ENCODE assay signal across 9 mouse cellular contexts in genomic region chr5:136555703-136556102, GRCm38 (mm10). TPM values are rescaled to one million over a fixed set of nuclear protein-coding genes. Genes with fewer than 3 reads are reported as not detected.
A peak's percentile ranks its signal among the peaks of the same experiment; 100 is the strongest.
DNase-seq lines count a peak whose midpoint lies in the region; ATAC-seq lines count a peak whose summit lies in the region.
"Had no signal": no experiment of that assay in that cellular context is flagged by ENCODE, and none has a peak within 500 bp of the region (broad histone marks: within the 10 kb centered on the region; RNA-seq: fewer than 3 reads in every experiment).

No protein-coding gene starts in this region.

- no peaks in the 10 kb centered on the region for H3K9me3 ChIP-seq in midbrain, embryonic 16.5 days (replicated peaks; ENCODE audit: control insufficient read depth, low read length, poor library complexity, severe bottlenecking)
- H3K9me3 ChIP-seq in midbrain, embryonic 15.5 days, result no peaks in the 10 kb centered on the region
- no peaks in the 10 kb centered on the region for H3K9me3 ChIP-seq in limb, embryonic 15.5 days
- no peaks in the 10 kb centered on the region for H3K9me3 ChIP-seq in neural tube, embryonic 15.5 days (replicated peaks)
- H3K9me3 ChIP-seq: liver, embryonic 15.5 days had no signal

- 0 out of 2 replicates have a peak overlapping the region, but pooled peaks have one; percentile 21 for H3K9ac ChIP-seq in midbrain, embryonic 16.5 days (ENCODE audit: low read depth, low read length)
- H3K9ac ChIP-seq in midbrain, embryonic 15.5 days, result no peak overlapping the region
- no peak overlapping the region for H3K9ac ChIP-seq in limb, embryonic 15.5 days
- no peak overlapping the region for H3K9ac ChIP-seq in neural tube, embryonic 15.5 days (replicated peaks)
- H3K9ac ChIP-seq: liver, embryonic 15.5 days had no signal

- H3K27me3 ChIP-seq in midbrain, embryonic 16.5 days (ENCODE audit: control insufficient read depth, insufficient read depth, low read depth, low read length), result no peaks in the 10 kb centered on the region
- no peaks in the 10 kb centered on the region for H3K27me3 ChIP-seq in midbrain, embryonic 15.5 days (replicated peaks)
- no peaks in the 10 kb centered on the region for H3K27me3 ChIP-seq in limb, embryonic 15.5 days
- no peaks in the 10 kb centered on the region for H3K27me3 ChIP-seq in neural tube, embryonic 15.5 days (replicated peaks)
- H3K27me3 ChIP-seq: liver, embryonic 15.5 days had no signal

- DNase-seq in adrenal gland, postnatal 25 days, result peak; percentile 78
- DNase-seq in fibroblast of lung, adult 2 months (ENCODE audit: low read depth), result peak; percentile 38
- DNase-seq in heart, postnatal 36 days, result peak; percentile 62 to 68
- peak; percentile 67 for DNase-seq in right cerebral cortex, postnatal 14 days

- H3K4me3 ChIP-seq in midbrain, embryonic 16.5 days (ENCODE audit: low read depth, low read length), result no peak overlapping the region
- H3K4me3 ChIP-seq in midbrain, embryonic 15.5 days, result no peak overlapping the region
- H3K4me3 ChIP-seq in limb, embryonic 15.5 days, result no peak overlapping the region
- H3K4me3 ChIP-seq in neural tube, embryonic 15.5 days (replicated peaks), result no peak overlapping the region
- H3K4me3 ChIP-seq: liver, embryonic 15.5 days had no signal

- no peaks in the 10 kb centered on the region for H3K36me3 ChIP-seq in midbrain, embryonic 16.5 days (ENCODE audit: control insufficient read depth, insufficient read depth, low read length)
- no peaks in the 10 kb centered on the region for H3K36me3 ChIP-seq in midbrain, embryonic 15.5 days (replicated peaks)
- H3K36me3 ChIP-seq in limb, embryonic 15.5 days, result no peaks in the 10 kb centered on the region
- H3K36me3 ChIP-seq in neural tube, embryonic 15.5 days, result no peaks in the 10 kb centered on the region
- H3K36me3 ChIP-seq: liver, embryonic 15.5 days had no signal

- H3K4me2 ChIP-seq in midbrain, embryonic 16.5 days (ENCODE audit: low read length), result no peak overlapping the region
- H3K4me2 ChIP-seq in midbrain, embryonic 15.5 days, result no peak overlapping the region
- no peak overlapping the region for H3K4me2 ChIP-seq in limb, embryonic 15.5 days
- no peak overlapping the region for H3K4me2 ChIP-seq in neural tube, embryonic 15.5 days
- H3K4me2 ChIP-seq: liver, embryonic 15.5 days had no signal

- intact Hi-C loops in heart, postnatal 36 days (cut with DNase I), result no loop called here

- H3K4me1 ChIP-seq in midbrain, embryonic 16.5 days (ENCODE audit: control insufficient read depth, insufficient read depth, low read length), result peaks cover 28% of the 10 kb centered on the region
- H3K4me1 ChIP-seq in midbrain, embryonic 15.5 days, result peaks cover 27% of the 10 kb centered on the region
- H3K4me1 ChIP-seq in limb, embryonic 15.5 days, result peaks cover 43% of the 10 kb centered on the region
- peaks cover 48% of the 10 kb centered on the region for H3K4me1 ChIP-seq in neural tube, embryonic 15.5 days

- H3K27ac ChIP-seq in midbrain, embryonic 16.5 days (ENCODE audit: low read length), result no peak overlapping the region
- H3K27ac ChIP-seq in midbrain, embryonic 15.5 days, result no peak overlapping the region
- no peak overlapping the region for H3K27ac ChIP-seq in limb, embryonic 15.5 days
- no peak overlapping the region for H3K27ac ChIP-seq in neural tube, embryonic 15.5 days (replicated peaks)
- H3K27ac ChIP-seq: liver, embryonic 15.5 days had no signal

- ATAC-seq in midbrain, embryonic 16.5 days, result no peak
- ATAC-seq in midbrain, embryonic 15.5 days (replicated peaks), result no peak
- ATAC-seq in limb, embryonic 15.5 days (ENCODE audit: insufficient number of reproducible peaks, low FRiP score, low TSS enrichment, low read depth), result 0 out of 2 replicates have a peak, but pooled peaks have one; percentile 52
- ATAC-seq in neural tube, embryonic 15.5 days (ENCODE audit: low FRiP score), result no peak

- 45% methylated on average over 5 of the region's 5 CpGs for WGBS in midbrain, embryonic 16.5 days
- WGBS in midbrain, embryonic 15.5 days, result 55% methylated on average over 5 of the region's 5 CpGs
- WGBS in limb, embryonic 15.5 days, result 16% methylated on average over 5 of the region's 5 CpGs
- WGBS in neural tube, embryonic 15.5 days, result 44% methylated on average over 5 of the region's 5 CpGs

RNA-seq across cellular contexts. Expression of gene Cux1, which starts 11.6 kb away (rescaled TPM):
- 109 and 117 TPM in 2 replicates for polyA plus RNA-seq in midbrain, embryonic 16.5 days (2015; fragmentation: Nextera tagmentation; extraction: Ambion mirVana)
- polyA plus RNA-seq in midbrain, embryonic 15.5 days (2015; fragmentation: Nextera tagmentation; extraction: Ambion mirVana), result 114 and 121 TPM in 2 replicates
- 109 and 110 TPM in 2 replicates for total RNA-seq in adrenal gland, postnatal 25 days (2021)
- 10 to 100 TPM; 93.1 to 99.6 TPM for total RNA-seq in heart, postnatal 36 days (2021)
- 76.4 and 80.1 TPM in 2 replicates for polyA plus RNA-seq in limb, embryonic 15.5 days (2015; fragmentation: Nextera tagmentation; extraction: Ambion mirVana)
- 87.8 and 96.6 TPM in 2 replicates for polyA plus RNA-seq in neural tube, embryonic 15.5 days (2015; fragmentation: Nextera tagmentation; extraction: Ambion mirVana)
